Mouse (Mus musculus): ENCODE data around the gene Arntl.

Gene Arntl

DNA sequence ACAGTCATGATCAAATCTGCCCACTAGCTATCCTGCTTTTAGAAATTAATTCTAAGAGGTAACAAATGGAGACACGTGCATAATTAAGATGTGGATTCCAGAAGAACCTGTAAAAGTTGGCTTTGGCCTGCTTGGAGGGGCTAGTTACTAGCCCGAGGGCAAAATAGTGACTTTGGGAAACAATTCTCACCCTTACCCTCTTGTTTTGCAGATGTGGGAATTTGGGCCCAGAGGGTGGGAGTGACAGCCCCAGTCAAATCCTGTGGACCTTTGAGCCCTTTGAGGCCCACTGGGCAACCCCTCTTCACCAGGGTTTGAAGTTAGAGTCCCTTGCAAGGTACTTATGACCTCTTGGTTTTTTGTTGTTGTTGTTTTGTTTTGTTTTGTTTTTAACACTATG, 72.0 kb downstream of the Arntl start:
- in situ Hi-C loops (cut with MboI; ENCODE audit: low sequenced_read_pairs) = no loop called here

GRCm38 (mm10) chr7:113285405-113285804, 78.1 kb downstream of the Arntl start:
- in situ Hi-C loops (cut with MboI; ENCODE audit: low sequenced_read_pairs) = no loop called here

DNA sequence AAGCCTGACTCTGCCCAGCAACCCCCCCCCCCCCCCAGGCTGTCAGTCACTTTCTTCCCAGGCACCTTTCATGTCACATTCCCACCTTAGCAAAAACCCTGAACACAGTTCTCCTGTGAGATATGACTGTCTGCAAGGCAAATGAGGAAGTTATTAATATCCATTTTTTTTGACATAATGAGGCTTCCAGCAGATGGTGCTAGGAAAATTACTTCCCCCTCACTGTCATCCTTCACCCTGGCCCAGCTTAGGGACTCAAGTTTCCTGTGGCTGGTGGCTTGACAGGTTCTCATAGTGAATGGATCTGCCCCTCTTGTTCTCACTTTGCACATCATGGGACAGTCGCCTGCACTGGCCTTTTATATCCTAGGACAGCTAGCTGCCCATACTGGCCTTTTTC, 81.9 kb downstream of the Arntl start:
- in situ Hi-C loops (cut with MboI; ENCODE audit: low sequenced_read_pairs) = no loop called here

DNA sequence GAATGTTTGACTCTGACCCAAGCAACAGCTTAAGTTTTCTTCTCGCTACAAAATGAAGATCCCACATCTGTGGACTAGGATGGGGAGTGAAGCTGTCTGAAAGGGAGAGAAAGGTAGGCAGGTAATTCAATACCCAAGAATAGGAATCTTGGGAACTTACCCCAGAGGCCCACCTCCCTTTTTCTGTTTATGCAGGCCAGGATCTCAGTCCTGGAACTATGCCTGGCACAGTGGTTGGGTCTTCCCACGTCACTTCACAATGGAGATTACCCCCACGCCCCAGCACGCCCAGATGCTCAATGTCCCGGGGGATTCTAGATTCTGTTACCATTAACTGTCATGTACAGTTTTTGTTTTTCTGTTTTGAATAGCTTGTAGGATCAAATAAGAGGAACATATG, 84.5 kb downstream of the Arntl start:
- in situ Hi-C loops (cut with MboI; ENCODE audit: low sequenced_read_pairs) = no loop called here

DNA sequence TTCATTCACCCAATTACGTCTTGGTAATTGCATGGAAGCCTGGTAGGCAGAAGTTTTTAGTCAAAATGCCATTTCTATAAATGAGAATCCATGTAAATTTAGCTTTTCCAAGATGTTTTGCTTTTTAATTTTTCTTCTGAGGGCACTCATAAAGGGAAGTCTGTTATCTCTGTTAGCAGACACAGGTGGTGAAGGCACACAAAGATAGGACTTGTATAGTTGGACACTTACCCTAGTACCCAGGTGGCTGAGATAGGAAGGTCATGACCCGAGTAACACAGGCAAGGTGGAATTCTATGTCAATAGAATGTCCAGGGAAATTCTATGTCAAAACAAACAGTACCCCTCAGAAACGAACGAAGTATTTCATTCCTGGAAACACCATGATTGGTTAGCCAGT, 84.9 kb downstream of the Arntl start:
- in situ Hi-C loops (cut with MboI; ENCODE audit: low sequenced_read_pairs) = no loop called here

DNA sequence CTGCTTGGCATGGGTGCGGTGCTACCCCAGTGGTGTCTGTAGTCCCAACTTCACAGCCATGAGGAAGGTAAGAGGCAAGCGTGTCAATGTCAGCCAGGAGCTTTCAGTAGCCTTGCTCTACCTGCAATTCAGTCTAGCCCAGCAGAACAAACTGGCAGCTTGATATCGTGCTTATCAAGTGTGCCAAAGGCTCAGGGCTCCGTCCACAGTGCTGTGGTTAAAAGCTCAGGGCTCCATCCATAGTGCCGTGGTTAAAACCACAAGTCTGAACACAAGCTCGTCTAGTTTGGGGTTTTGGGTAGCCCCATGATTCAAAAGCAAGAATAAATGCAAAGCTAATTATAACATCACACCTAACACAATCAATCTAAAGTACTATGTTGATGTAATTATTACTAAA, 87.3 kb downstream of the Arntl start:
- in situ Hi-C loops (cut with MboI; ENCODE audit: low sequenced_read_pairs) = no loop called here

- in situ Hi-C loops (cut with MboI; ENCODE audit: low sequenced_read_pairs) = no loop called here
Observed at GRCm38 (mm10) chr7:113295077-113295890, 88.0 kb downstream of the Arntl start.

DNA sequence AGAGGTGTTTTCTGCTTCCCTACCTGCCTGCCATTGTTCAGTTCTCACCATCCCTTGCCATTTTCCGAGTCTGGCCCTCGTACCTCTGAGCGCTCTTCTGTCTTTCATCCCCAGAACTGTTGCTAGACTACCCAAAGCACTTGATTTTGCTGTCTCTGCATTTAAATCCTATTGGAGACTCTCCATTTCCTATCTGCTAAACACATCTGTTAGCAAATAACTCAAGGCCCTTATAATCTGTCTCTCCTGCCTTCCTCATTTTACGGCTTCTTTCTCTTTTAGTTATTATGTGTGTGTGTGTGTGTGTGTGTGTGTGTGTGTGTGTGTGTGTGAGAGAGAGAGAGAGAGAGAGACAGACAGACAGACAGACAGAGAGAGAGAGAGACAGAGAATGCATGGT, 90.5 kb downstream of the Arntl start:
- in situ Hi-C loops (cut with MboI; ENCODE audit: low sequenced_read_pairs) = no loop called here

GRCm38 (mm10) chr7:113310136-113310535, 102.9 kb downstream of the Arntl start:
- in situ Hi-C loops (cut with MboI; ENCODE audit: low sequenced_read_pairs) = no loop called here

GRCm38 (mm10) chr7:113311784-113312183, 104.5 kb downstream of the Arntl start:
- in situ Hi-C loops (cut with MboI; ENCODE audit: low sequenced_read_pairs) = no loop called here

DNA sequence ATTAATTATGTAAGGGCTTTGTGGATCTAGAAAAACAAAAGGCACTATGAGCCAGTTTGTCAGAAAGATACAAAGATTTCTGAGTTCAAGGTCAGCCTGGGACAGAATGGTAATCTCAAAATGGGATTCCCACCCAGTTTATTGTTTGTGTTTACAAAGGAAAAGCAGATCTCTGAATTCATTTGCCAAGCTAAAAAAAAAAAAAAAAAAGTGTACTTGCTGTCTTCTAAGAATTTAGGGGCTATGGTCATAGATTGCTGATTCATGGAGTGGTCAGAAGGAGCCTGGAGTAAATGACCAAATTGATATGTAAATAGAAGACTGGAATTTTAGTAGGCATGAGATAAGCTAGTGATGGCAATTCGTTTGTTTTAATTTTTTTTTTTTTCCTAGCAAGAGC, 112.9 kb downstream of the Arntl start:
- in situ Hi-C loops (cut with MboI; ENCODE audit: low sequenced_read_pairs) = no loop called here

DNA sequence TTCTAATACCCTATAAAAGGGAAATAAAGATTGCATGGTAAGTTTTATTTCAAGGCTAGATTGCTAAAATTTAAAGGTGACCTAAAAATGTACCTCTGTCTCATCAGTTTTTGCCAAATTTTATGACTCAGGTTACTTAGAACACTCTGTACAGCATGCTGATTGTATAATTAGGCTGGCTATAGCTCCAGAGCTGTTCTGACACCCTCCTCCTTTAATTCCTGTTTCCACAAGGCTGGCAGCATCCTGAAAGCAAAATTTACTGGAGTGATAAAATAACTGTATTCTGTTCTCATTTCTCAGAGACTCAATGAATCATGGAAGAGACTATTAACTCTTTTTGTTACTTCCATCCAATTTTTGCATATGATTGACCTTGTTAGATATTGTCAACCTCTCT, 126.8 kb downstream of the Arntl start:
- in situ Hi-C loops (cut with MboI; ENCODE audit: low sequenced_read_pairs) = no loop called here

GRCm38 (mm10) chr7:113335250-113335649, 128.0 kb downstream of the Arntl start:
- in situ Hi-C loops (cut with MboI; ENCODE audit: low sequenced_read_pairs) = no loop called here

- in situ Hi-C loops (cut with MboI; ENCODE audit: low sequenced_read_pairs) = no loop called here
Observed at GRCm38 (mm10) chr7:113347271-113347670, 140.0 kb downstream of the Arntl start.

- in situ Hi-C loops (cut with MboI; ENCODE audit: low sequenced_read_pairs) = no loop called here
Observed at GRCm38 (mm10) chr7:113347694-113348093, 140.4 kb downstream of the Arntl start.

DNA sequence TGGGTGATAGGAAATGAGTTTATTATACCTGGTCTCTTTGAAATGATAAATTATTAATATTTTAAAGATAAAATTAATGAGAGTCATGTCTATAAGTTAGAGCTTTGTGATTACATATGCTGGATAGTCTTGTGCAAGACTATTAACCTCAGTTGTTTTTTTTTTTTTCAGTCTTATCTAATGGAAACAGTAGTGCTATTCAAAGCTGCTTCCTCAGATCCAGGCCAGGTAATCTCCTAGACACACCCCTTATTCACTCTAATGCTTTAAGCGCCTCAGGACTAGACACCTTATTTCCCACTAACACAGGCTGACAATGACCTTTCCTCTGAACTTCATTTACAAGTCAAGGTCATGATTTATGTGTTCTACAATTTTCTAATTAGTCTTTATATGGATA, 141.8 kb downstream of the Arntl start:
- in situ Hi-C loops (cut with MboI; ENCODE audit: low sequenced_read_pairs) = no loop called here

All from CH12F3 (cell line).